Mouse (Mus musculus) lung, postnatal 0 days (tissue): ENCODE results near the gene Skint2.

ENCODE experiments used
- CTCF ChIP-seq: IDR thresholded peaks from 2 replicates; pipeline ENCODE4 v1.5.1; 2016; ENCODE audit warnings: antibody characterized with exemption, mild to moderate bottlenecking
- EP300 ChIP-seq: IDR thresholded peaks from 2 replicates; pipeline ENCODE4 v1.6.1; 2016; ENCODE audit warnings: antibody characterized with exemption, mild to moderate bottlenecking, control low read depth

DNA sequence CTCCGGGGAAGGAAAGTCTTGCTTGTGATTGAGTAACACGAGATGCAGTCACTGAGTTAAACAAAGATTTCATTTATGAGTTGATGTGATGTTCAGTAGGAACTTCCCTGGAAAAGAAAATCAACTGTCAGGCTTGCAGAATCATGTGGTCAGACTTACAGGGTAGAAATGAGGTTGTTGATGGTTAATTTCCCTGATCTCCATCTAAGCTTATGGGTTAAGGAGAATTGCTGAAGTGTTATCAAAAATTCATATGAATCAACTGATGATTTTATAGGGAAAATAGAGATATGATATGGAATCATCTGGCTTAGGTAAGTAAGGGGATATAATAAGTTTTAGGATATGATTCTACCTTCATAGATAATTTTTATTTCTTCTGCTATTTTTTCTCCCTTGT lies at the start of gene Skint2:
- TF ChIP-seq CTCF (no peak), EP300 (no peak)
